Mouse (Mus musculus): Measurements from ENCODE around the gene Scarb2. TPM values are rescaled to one million over a fixed set of nuclear protein-coding genes. Genes with fewer than 3 reads are reported as not detected.

Gene Scarb2
- polyA plus RNA-seq, 1 experiment from 2014 or later = 18.7 TPM

DNA sequence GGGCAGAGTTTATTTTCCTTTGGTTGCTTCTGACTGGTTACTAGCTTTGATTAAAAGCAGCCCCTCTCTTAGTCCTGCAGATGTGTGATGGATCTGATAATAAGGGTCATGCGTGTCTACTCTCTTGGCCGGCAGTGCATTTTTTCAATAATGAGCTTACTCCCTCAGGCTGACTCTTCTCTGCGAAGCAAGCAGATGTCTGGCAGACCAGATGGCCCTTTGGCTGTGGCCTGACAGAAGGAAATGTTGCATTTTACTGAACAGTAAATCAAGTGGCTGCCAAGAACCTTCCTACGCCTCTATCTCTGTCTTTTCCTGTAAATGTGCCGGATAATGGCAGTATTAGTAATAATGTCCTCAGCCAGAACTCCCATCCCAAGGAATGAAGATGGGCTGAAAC, 8.0 kb downstream of the Scarb2 start:
- peak; percentile 53 for ATAC-seq (replicated peaks; ENCODE audit: extremely low read depth, insufficient read depth, low FRiP score)
- Histone ChIP-seq H3K9ac (ENCODE audit: low read length) (no peak overlapping the region), H3K4me2 (ENCODE audit: low read depth, low read length) (no peak overlapping the region), H3K36me3 (ENCODE audit: control insufficient read depth, insufficient read depth) (no peaks in the 10 kb centered on the region), H3K27me3 (ENCODE audit: control insufficient read depth, insufficient read depth, low read length) (no peaks in the 10 kb centered on the region), H3K27ac (ENCODE audit: low read length) (peak overlapping the region; percentile 58; the same call in 1 of the 2 replicates), H3K9me3 (replicated peaks; ENCODE audit: control insufficient read depth, low read length) (no peaks in the 10 kb centered on the region), H3K4me3 (ENCODE audit: low read length) (no peak overlapping the region), H3K4me1 (ENCODE audit: control insufficient read depth, insufficient read depth, low read length) (peaks cover 52% of the 10 kb centered on the region)
- 39% methylated on average over 5 of the region's 5 CpGs for WGBS

DNA sequence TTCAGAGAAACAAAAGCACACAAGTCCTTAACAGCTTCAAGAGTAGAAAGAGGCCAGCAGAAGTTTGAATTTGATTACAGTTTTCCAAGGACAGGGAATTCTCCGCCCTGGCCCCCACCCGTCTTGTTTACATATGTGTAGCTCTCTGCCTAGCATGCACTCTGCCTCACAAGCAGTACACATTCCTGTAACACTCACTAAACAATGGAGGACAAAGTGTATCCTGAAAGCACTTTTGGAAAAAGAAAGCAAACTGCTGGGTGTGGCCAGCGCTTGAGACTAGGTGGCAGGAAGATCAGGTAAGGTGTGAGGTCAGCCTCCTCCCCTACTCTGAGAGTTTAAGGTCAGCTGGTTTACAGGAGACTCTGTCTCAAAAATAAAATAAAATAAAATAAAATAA, 8.4 kb downstream of the Scarb2 start:
- Histone ChIP-seq H3K4me3 (ENCODE audit: low read length) (no peak overlapping the region), H3K9me3 (replicated peaks; ENCODE audit: control insufficient read depth, low read length) (no peaks in the 10 kb centered on the region), H3K36me3 (ENCODE audit: control insufficient read depth, insufficient read depth) (no peaks in the 10 kb centered on the region), H3K27ac (ENCODE audit: low read length) (peak overlapping the region; percentile 58), H3K4me2 (ENCODE audit: low read depth, low read length) (no peak overlapping the region), H3K9ac (ENCODE audit: low read length) (no peak overlapping the region), H3K4me1 (ENCODE audit: control insufficient read depth, insufficient read depth, low read length) (peaks cover 52% of the 10 kb centered on the region), H3K27me3 (ENCODE audit: control insufficient read depth, insufficient read depth, low read length) (no peaks in the 10 kb centered on the region)
- ATAC-seq (replicated peaks; ENCODE audit: extremely low read depth, insufficient read depth, low FRiP score) = no peak
- WGBS = 71% methylated on average over 3 of the region's 3 CpGs

DNA sequence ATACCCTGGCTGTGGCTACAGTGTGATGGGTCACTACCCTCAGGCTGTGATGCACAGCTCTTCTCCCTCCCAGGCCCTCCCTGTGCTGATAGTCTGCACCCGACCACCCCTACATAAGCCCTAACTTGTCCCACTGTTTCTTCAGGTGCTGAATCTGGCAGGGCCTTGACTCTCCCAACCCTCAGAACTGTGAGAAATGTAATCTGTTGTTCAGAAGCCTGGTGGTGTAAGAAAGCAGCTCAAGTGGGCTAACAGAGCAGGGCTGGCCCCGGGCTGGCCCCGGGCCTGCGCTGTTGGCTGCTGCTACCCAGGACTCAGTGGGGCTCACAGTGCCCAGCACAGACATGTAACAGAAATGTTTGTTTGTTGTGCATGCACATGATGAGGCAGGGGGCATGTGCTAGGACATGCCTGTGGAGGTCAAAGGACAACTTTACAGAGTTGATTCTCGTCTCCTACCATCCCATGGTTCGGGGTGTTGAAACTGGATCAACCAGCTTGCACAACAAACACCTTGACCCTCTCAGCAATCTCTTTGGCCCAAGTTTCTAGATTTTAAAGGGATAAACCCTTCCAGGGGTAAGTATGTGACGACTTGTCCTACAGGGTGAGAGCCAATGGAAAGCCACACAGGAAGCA, 10.7 kb downstream of the Scarb2 start:
- Histone ChIP-seq H3K4me2 (ENCODE audit: low read depth, low read length) (no peak overlapping the region), H3K4me3 (ENCODE audit: low read length) (no peak overlapping the region), H3K27ac (ENCODE audit: low read length) (peak overlapping the region; percentile 36; the same call in 1 of the 2 replicates), H3K9me3 (replicated peaks; ENCODE audit: control insufficient read depth, low read length) (no peaks in the 10 kb centered on the region), H3K36me3 (ENCODE audit: control insufficient read depth, insufficient read depth) (no peaks in the 10 kb centered on the region), H3K9ac (ENCODE audit: low read length) (no peak overlapping the region), H3K27me3 (ENCODE audit: control insufficient read depth, insufficient read depth, low read length) (no peaks in the 10 kb centered on the region), H3K4me1 (ENCODE audit: control insufficient read depth, insufficient read depth, low read length) (peaks cover 58% of the 10 kb centered on the region)
- ATAC-seq (replicated peaks; ENCODE audit: extremely low read depth, insufficient read depth, low FRiP score) = no peak
- WGBS = 84% methylated on average over 7 of the region's 7 CpGs

DNA sequence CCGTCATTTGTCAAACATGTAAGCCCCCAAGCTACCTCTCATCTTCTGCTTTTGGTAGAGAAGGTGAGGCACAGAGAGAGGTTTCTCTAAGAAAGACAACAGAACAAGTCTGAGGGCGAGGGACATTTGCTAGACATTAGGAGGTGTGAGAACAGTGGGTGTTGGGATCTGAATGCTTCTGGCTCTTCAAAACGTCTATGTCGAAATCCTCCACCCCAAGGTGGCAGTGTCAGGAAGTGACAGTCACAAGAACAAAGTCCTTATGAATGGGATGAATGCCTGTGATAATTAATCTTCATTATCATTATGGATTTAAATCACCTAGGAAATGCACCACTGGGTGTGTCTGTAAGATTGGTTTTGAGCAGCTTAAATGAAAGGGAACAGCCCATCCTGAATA, 11.3 kb downstream of the Scarb2 start:
- Histone ChIP-seq H3K27me3 (ENCODE audit: control insufficient read depth, insufficient read depth, low read length) (no peaks in the 10 kb centered on the region), H3K4me2 (ENCODE audit: low read depth, low read length) (no peak overlapping the region), H3K4me1 (ENCODE audit: control insufficient read depth, insufficient read depth, low read length) (peaks cover 58% of the 10 kb centered on the region), H3K9me3 (replicated peaks; ENCODE audit: control insufficient read depth, low read length) (no peaks in the 10 kb centered on the region), H3K9ac (ENCODE audit: low read length) (no peak overlapping the region), H3K36me3 (ENCODE audit: control insufficient read depth, insufficient read depth) (no peaks in the 10 kb centered on the region), H3K4me3 (ENCODE audit: low read length) (no peak overlapping the region), H3K27ac (ENCODE audit: low read length) (peak overlapping the region; percentile 51)
- WGBS = 36% methylated on average over 4 of the region's 4 CpGs
- ATAC-seq (replicated peaks; ENCODE audit: extremely low read depth, insufficient read depth, low FRiP score) = no peak

DNA sequence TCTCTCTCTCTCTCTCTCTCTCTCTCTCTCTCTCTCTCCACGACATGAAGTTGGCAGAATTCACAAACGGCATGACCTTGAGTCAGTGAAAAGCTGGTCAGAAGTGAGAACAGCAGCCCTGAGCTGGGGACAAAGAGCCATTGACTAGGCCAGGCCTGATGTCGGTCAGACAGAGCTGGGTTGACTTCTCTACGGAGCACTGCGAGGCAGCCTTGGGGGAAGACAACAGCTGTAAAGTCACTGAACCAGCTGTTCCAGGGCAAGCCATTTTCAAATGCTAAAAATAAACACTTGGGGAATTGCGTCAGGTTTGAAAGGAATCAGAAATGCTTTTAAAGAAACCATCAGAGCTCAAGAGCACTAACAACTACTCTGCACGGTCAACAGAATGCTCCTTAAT, 13.2 kb downstream of the Scarb2 start:
- Histone ChIP-seq H3K27ac (ENCODE audit: low read length) (peak overlapping the region; percentile 81), H3K9me3 (replicated peaks; ENCODE audit: control insufficient read depth, low read length) (no peaks in the 10 kb centered on the region), H3K36me3 (ENCODE audit: control insufficient read depth, insufficient read depth) (no peaks in the 10 kb centered on the region), H3K4me3 (ENCODE audit: low read length) (no peak overlapping the region), H3K27me3 (ENCODE audit: control insufficient read depth, insufficient read depth, low read length) (no peaks in the 10 kb centered on the region), H3K9ac (ENCODE audit: low read length) (peak overlapping the region; percentile 45; the same call in 1 of the 2 replicates), H3K4me1 (ENCODE audit: control insufficient read depth, insufficient read depth, low read length) (peaks cover 62% of the 10 kb centered on the region), H3K4me2 (ENCODE audit: low read depth, low read length) (peak overlapping the region; percentile 25; the same call in 1 of the 2 replicates)
- WGBS = 22% methylated on average over 7 of the region's 7 CpGs
- no peak; the same call in 1 of the 2 replicates for ATAC-seq (replicated peaks; ENCODE audit: extremely low read depth, insufficient read depth, low FRiP score)

DNA sequence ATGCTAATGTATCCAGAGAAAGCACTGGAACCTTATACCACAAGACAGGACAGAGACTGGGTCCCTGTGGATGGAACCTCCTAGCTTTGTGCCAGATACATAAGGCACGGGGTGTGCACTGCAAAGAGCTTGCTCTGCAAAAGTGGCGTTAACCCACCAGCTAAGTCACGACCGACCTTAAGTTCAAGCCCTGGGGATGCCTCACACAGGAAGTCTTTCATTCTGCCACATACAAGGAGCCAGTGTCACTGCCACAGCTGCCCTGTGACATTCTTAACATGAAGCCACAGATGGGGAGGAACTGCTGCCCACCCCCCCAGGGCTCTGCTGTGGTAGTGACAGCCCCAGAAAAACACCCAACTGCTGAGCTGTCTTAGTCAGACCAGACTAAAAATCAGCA, 15.9 kb downstream of the Scarb2 start:
- ATAC-seq (replicated peaks; ENCODE audit: extremely low read depth, insufficient read depth, low FRiP score) = peak; percentile 40
- H3K4me2 ChIP-seq (ENCODE audit: low read depth, low read length) = no peak overlapping the region
- H3K27ac ChIP-seq (ENCODE audit: low read length) = peak overlapping the region; percentile 32; the same call in 1 of the 2 replicates
- H3K36me3 ChIP-seq (ENCODE audit: control insufficient read depth, insufficient read depth) = peaks cover 3% of the 10 kb centered on the region; the same call in 1 of the 2 replicates
- WGBS = 64% methylated on average over 4 of the region's 4 CpGs
- peaks cover 4% of the 10 kb centered on the region for H3K9me3 ChIP-seq (replicated peaks; ENCODE audit: control insufficient read depth, low read length)
- H3K27me3 ChIP-seq (ENCODE audit: control insufficient read depth, insufficient read depth, low read length) = no peaks in the 10 kb centered on the region
- no peak overlapping the region for H3K9ac ChIP-seq (ENCODE audit: low read length)
- no peak overlapping the region for H3K4me3 ChIP-seq (ENCODE audit: low read length)
- peaks cover 60% of the 10 kb centered on the region for H3K4me1 ChIP-seq (ENCODE audit: control insufficient read depth, insufficient read depth, low read length)

DNA sequence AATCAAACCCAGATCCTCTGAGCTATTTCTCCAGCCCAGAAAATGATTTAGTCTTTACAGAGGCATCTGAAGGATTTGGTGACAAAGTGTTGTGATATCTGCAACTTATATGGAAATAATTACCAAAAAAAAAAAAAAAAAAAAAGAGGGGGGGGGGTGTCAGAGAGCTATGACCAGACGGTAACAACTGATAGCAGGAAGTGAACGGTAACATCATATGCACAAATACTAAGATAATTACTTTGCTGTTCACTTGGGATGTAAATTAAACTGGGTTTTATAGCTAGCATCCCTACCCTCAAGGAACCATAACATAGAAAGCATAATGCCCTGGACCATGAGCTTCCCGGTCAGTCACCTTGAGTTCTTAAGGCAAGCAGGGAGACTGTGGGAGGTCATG, 16.3 kb downstream of the Scarb2 start:
- peaks cover 4% of the 10 kb centered on the region for H3K9me3 ChIP-seq (replicated peaks; ENCODE audit: control insufficient read depth, low read length)
- 70% methylated on average over 3 of the region's 3 CpGs for WGBS
- no peak overlapping the region for H3K4me3 ChIP-seq (ENCODE audit: low read length)
- H3K36me3 ChIP-seq (ENCODE audit: control insufficient read depth, insufficient read depth) = peaks cover 3% of the 10 kb centered on the region; the same call in 1 of the 2 replicates
- peak overlapping the region; percentile 32; the same call in 1 of the 2 replicates for H3K27ac ChIP-seq (ENCODE audit: low read length)
- no peak; the same call in 1 of the 2 replicates for ATAC-seq (replicated peaks; ENCODE audit: extremely low read depth, insufficient read depth, low FRiP score)
- H3K27me3 ChIP-seq (ENCODE audit: control insufficient read depth, insufficient read depth, low read length) = no peaks in the 10 kb centered on the region
- no peak overlapping the region for H3K4me2 ChIP-seq (ENCODE audit: low read depth, low read length)
- H3K4me1 ChIP-seq (ENCODE audit: control insufficient read depth, insufficient read depth, low read length) = peaks cover 56% of the 10 kb centered on the region
- H3K9ac ChIP-seq (ENCODE audit: low read length) = no peak overlapping the region

DNA sequence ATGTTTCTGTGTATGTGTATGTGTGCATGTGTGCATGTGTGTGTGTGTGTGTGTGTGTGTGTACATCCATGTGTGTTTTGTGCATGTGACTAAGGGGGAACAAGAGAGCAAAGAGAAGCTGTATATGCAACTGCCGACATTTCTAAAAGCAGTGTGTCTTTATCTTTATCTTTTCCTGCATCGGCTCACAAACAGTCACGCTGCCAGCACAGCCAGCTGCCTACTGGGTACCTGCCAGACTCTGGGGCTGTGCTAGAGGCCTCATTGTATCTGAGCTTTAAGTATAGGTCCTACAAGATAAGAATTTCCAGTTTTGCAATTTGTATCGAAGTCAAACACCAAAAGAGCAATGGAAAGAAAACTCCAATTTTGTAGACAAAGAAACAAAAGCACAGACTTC, 17.1 kb downstream of the Scarb2 start:
- Histone ChIP-seq H3K4me3 (ENCODE audit: low read length) (no peak overlapping the region), H3K27me3 (ENCODE audit: control insufficient read depth, insufficient read depth, low read length) (no peaks in the 10 kb centered on the region), H3K4me2 (ENCODE audit: low read depth, low read length) (peak overlapping the region; percentile 29), H3K4me1 (ENCODE audit: control insufficient read depth, insufficient read depth, low read length) (peaks cover 48% of the 10 kb centered on the region), H3K27ac (ENCODE audit: low read length) (peak overlapping the region; percentile 74), H3K9ac (ENCODE audit: low read length) (0 out of 2 replicates have a peak overlapping the region, but pooled peaks have one; percentile 6), H3K36me3 (ENCODE audit: control insufficient read depth, insufficient read depth) (peaks cover 3% of the 10 kb centered on the region; the same call in 1 of the 2 replicates), H3K9me3 (replicated peaks; ENCODE audit: control insufficient read depth, low read length) (peaks cover 4% of the 10 kb centered on the region)
- ATAC-seq (replicated peaks; ENCODE audit: extremely low read depth, insufficient read depth, low FRiP score) = 0 out of 2 replicates have a peak, but pooled peaks have one; percentile 25
- 8% methylated on average over 4 of the region's 4 CpGs for WGBS

GRCm38 (mm10) chr5:92488961-92489360, 17.7 kb downstream of the Scarb2 start:
- H3K4me3 ChIP-seq (ENCODE audit: low read length) = no peak overlapping the region
- H3K9ac ChIP-seq (ENCODE audit: low read length) = 0 out of 2 replicates have a peak overlapping the region, but pooled peaks have one; percentile 44
- no peaks in the 10 kb centered on the region for H3K27me3 ChIP-seq (ENCODE audit: control insufficient read depth, insufficient read depth, low read length)
- no peak overlapping the region; the same call in 1 of the 2 replicates for H3K4me2 ChIP-seq (ENCODE audit: low read depth, low read length)
- peaks cover 9% of the 10 kb centered on the region for H3K36me3 ChIP-seq (ENCODE audit: control insufficient read depth, insufficient read depth)
- H3K27ac ChIP-seq (ENCODE audit: low read length) = peak overlapping the region; percentile 74
- ATAC-seq (replicated peaks; ENCODE audit: extremely low read depth, insufficient read depth, low FRiP score) = 0 out of 2 replicates have a peak, but pooled peaks have one; percentile 40
- 38% methylated on average over 7 of the region's 7 CpGs for WGBS
- peaks cover 43% of the 10 kb centered on the region for H3K4me1 ChIP-seq (ENCODE audit: control insufficient read depth, insufficient read depth, low read length)
- peaks cover 4% of the 10 kb centered on the region for H3K9me3 ChIP-seq (replicated peaks; ENCODE audit: control insufficient read depth, low read length)

Data from heart, embryonic 16.5 days (tissue).